Mouse (Mus musculus) heart, embryonic 16.5 days (tissue): ENCODE data around the gene Thbs4. TPM values are rescaled to one million over a fixed set of nuclear protein-coding genes. Genes with fewer than 3 reads are reported as not detected.

Experiments used
- ATAC-seq: fragments of 200-750 bp; cut with Nextera tagmentation; replicated peaks from 2 replicates; pipeline ENCODE4 v1.8.0; 2017; ENCODE audit warnings: moderate number of reproducible peaks; ENCODE audit not compliant: insufficient read depth, low FRiP score; ENCODE audit errors: extremely low read depth
- H3K27ac ChIP-seq: fragments of 300-500 bp; sonication (generic); 2 replicates; pipeline ENCODE4 v1.5.1; 2014; ENCODE audit warnings: mild to moderate bottlenecking, low read length, control low read depth, moderate library complexity
- H3K27me3 ChIP-seq: fragments of 300-500 bp; sonication (generic); 2 replicates; pipeline ENCODE4 v1.6.1; 2014; ENCODE audit warnings: low read length, mixed read lengths; ENCODE audit not compliant: control insufficient read depth, insufficient read depth
- H3K36me3 ChIP-seq: fragments of 300-500 bp; sonication (generic); 2 replicates; pipeline ENCODE4 v1.6.1; 2014; ENCODE audit not compliant: control insufficient read depth, insufficient read depth
- H3K4me1 ChIP-seq: fragments of 300-500 bp; sonication (generic); 2 replicates; pipeline ENCODE4 v1.6.1; 2014; ENCODE audit warnings: low read length, mixed read lengths; ENCODE audit not compliant: control insufficient read depth, insufficient read depth
- H3K4me2 ChIP-seq: fragments of 300-500 bp; sonication (generic); 2 replicates; pipeline ENCODE4 v1.6.1; 2014; ENCODE audit warnings: low read depth, mild to moderate bottlenecking, control low read depth, low read length
- H3K4me3 ChIP-seq: fragments of 300-500 bp; sonication (generic); 2 replicates; pipeline ENCODE4 v1.5.1; 2014; ENCODE audit warnings: mild to moderate bottlenecking, control low read depth, low read length
- H3K9ac ChIP-seq: fragments of 300-500 bp; sonication (generic); 2 replicates; pipeline ENCODE4 v1.6.1; 2014; ENCODE audit warnings: low read length, control low read depth
- H3K9me3 ChIP-seq: fragments of 300-500 bp; sonication (generic); replicated peaks from 2 replicates; pipeline ENCODE4 v1.6.1; 2016; ENCODE audit warnings: low read length; ENCODE audit not compliant: control insufficient read depth
- WGBS: fragments of 180-500 bp; shearing (Covaris S2); extraction: QIAGEN DNeasy Blood & Tissue Kit; methylation state at CpG from one replicate; pipeline ENCODE4 v1.1.7; 2014; 5-methylcytosine and 5-hydroxymethylcytosine counted together
- polyA plus RNA-seq: library from polyadenylated mRNA; unstranded; fragments of >200 nt; fragmentation: Nextera tagmentation; extraction: Ambion mirVana; gene quantifications from 2 replicates; pipeline ENCODE4 v1.2.1, GENCODE M21; 2015

Thbs4 gene
- polyA plus RNA-seq, 1 experiment from 2014 or later: 37.5 TPM

- H3K4me1 ChIP-seq: no peaks in the 10 kb centered on the region
- H3K36me3 ChIP-seq: no peaks in the 10 kb centered on the region
- no peak overlapping the region for H3K9ac ChIP-seq
- no peak overlapping the region for H3K4me2 ChIP-seq
- no peak overlapping the region for H3K27ac ChIP-seq
- no peak overlapping the region for H3K4me3 ChIP-seq
- H3K27me3 ChIP-seq: peaks cover 16% of the 10 kb centered on the region
- H3K9me3 ChIP-seq: no peaks in the 10 kb centered on the region
- WGBS: 64% methylated on average over 2 of the region's 2 CpGs
- ATAC-seq: no peak
Observed at GRCm38 (mm10) chr13:92798830-92799229, 4.2 kb upstream of the Thbs4 start.

- no peaks in the 10 kb centered on the region for H3K9me3 ChIP-seq
- WGBS: 69% methylated on average over 8 of the region's 8 CpGs
- no peak for ATAC-seq
- H3K9ac ChIP-seq: no peak overlapping the region; the same call in 1 of the 2 replicates
- H3K27me3 ChIP-seq: peaks cover 16% of the 10 kb centered on the region
- no peak overlapping the region for H3K27ac ChIP-seq
- peak overlapping the region; percentile 81 for H3K4me2 ChIP-seq
- peaks cover 6% of the 10 kb centered on the region; the same call in 1 of the 2 replicates for H3K4me1 ChIP-seq
- peak overlapping the region; percentile 55 for H3K4me3 ChIP-seq
- no peaks in the 10 kb centered on the region for H3K36me3 ChIP-seq
Observed at GRCm38 (mm10) chr13:92793636-92794035, 982 bp downstream of the Thbs4 start.

- ATAC-seq: no peak
- no peak overlapping the region for H3K4me2 ChIP-seq
Observed at GRCm38 (mm10) chr13:92791474-92791873, 3.1 kb downstream of the Thbs4 start.

GRCm38 (mm10) chr13:92784311-92784710, 10.3 kb downstream of the Thbs4 start:
- Histone ChIP-seq H3K27ac (no peak overlapping the region), H3K36me3 (no peaks in the 10 kb centered on the region), H3K27me3 (no peaks in the 10 kb centered on the region; the same call in 1 of the 2 replicates), H3K4me3 (no peak overlapping the region), H3K4me2 (no peak overlapping the region), H3K9me3 (no peaks in the 10 kb centered on the region), H3K9ac (no peak overlapping the region), H3K4me1 (no peaks in the 10 kb centered on the region; the same call in 1 of the 2 replicates)
- no peak for ATAC-seq
- WGBS: 91% methylated on average over 3 of the region's 3 CpGs

More at GRCm38 (mm10) chr13:92791474-92791873, 3.1 kb downstream of the Thbs4 start:
- 46% methylated on average over 7 of the region's 7 CpGs for WGBS
- Histone ChIP-seq H3K4me3 (no peak overlapping the region), H3K9ac (no peak overlapping the region), H3K4me1 (peaks cover 6% of the 10 kb centered on the region; the same call in 1 of the 2 replicates), H3K27ac (no peak overlapping the region), H3K27me3 (peaks cover 16% of the 10 kb centered on the region), H3K9me3 (no peaks in the 10 kb centered on the region), H3K36me3 (no peaks in the 10 kb centered on the region)

DNA sequence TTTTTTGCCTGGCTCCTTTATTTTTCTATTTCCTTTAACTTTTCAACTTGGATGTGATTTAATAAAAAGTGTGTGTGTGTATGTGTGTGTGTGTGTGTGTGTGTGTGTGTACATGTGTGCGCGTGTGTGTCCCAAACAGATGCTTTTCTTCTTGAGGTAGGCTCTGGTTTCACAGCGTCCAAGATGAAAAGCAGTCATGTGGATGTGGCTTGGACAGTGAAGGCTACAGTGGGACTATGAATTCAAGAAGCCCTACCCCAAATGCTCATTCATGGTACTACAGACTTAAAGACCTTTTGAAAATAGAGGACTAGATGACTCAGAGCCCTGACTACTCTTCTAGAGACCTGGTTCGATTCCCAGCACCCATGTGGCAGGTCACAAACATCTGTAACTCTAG, 11.1 kb downstream of the Thbs4 start:
- no peaks in the 10 kb centered on the region for H3K36me3 ChIP-seq
- H3K9ac ChIP-seq: no peak overlapping the region
- ATAC-seq: no peak
- no peaks in the 10 kb centered on the region; the same call in 1 of the 2 replicates for H3K27me3 ChIP-seq
- no peaks in the 10 kb centered on the region; the same call in 1 of the 2 replicates for H3K4me1 ChIP-seq
- H3K9me3 ChIP-seq: no peaks in the 10 kb centered on the region
- no peak overlapping the region for H3K4me2 ChIP-seq
- no peak overlapping the region for H3K27ac ChIP-seq
- H3K4me3 ChIP-seq: no peak overlapping the region
- 86% methylated on average over 4 of the region's 4 CpGs for WGBS

DNA sequence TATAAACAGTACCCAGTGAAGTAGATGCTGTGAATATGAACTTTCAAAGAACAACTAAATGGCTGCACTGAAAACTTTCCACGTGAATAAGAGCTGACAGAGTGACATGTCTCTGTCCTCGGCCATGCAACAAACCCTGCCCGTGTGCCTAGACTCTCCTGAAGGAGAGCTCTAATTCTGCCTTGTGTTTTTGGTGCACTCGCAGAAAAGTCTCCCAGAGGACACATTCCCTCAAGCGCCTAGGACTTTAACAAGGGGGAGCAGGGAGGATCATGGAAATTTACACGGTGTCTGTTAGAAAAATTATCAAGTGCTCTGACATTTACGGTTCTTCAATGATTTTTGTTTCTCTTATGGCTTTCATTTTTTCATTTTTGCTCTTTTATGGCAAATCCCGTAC, 13.7 kb downstream of the Thbs4 start:
- Histone ChIP-seq H3K36me3 (no peaks in the 10 kb centered on the region), H3K27me3 (no peaks in the 10 kb centered on the region; the same call in 1 of the 2 replicates), H3K27ac (no peak overlapping the region), H3K4me2 (no peak overlapping the region), H3K9ac (no peak overlapping the region), H3K4me1 (peaks cover 2% of the 10 kb centered on the region), H3K9me3 (no peaks in the 10 kb centered on the region), H3K4me3 (no peak overlapping the region)
- WGBS: 72% methylated on average over 8 of the region's 8 CpGs
- ATAC-seq: no peak

GRCm38 (mm10) chr13:92780076-92780475, 14.5 kb downstream of the Thbs4 start:
- no peaks in the 10 kb centered on the region for H3K36me3 ChIP-seq
- H3K4me3 ChIP-seq: no peak overlapping the region
- no peak overlapping the region for H3K9ac ChIP-seq
- H3K27ac ChIP-seq: no peak overlapping the region
- no peak for ATAC-seq
- no peaks in the 10 kb centered on the region; the same call in 1 of the 2 replicates for H3K27me3 ChIP-seq
- no peak overlapping the region for H3K4me2 ChIP-seq
- no peaks in the 10 kb centered on the region for H3K9me3 ChIP-seq
- H3K4me1 ChIP-seq: peaks cover 3% of the 10 kb centered on the region
- WGBS: 81% methylated on average over 4 of the region's 4 CpGs

DNA sequence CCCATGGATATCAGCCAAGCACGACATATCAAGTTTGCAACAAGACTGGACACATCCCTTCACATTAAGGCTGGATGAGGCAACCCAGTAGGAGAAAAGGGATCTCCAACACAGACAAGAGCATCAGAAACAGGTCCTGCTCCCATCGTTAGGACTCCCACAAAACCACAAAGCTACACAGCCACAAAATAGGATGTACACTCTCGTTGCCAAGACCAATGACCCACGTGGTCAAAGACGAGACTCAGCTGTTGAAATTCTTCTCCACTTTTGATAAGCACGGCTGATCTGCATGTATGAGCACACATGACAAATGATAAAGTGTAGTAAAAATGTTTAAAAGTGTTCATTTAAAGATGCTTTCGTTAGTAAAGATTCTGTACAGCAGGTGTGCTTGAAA, 16.0 kb downstream of the Thbs4 start:
- Histone ChIP-seq H3K4me2 (no peak overlapping the region), H3K9me3 (no peaks in the 10 kb centered on the region), H3K9ac (no peak overlapping the region), H3K36me3 (no peaks in the 10 kb centered on the region), H3K4me1 (peaks cover 3% of the 10 kb centered on the region), H3K27me3 (no peaks in the 10 kb centered on the region; the same call in 1 of the 2 replicates), H3K4me3 (no peak overlapping the region), H3K27ac (no peak overlapping the region)
- no peak for ATAC-seq
- 61% methylated on average over 7 of the region's 7 CpGs for WGBS

GRCm38 (mm10) chr13:92775916-92776315, 18.7 kb downstream of the Thbs4 start:
- no peak for ATAC-seq

More at GRCm38 (mm10) chr13:92775916-92776315, 18.7 kb downstream of the Thbs4 start:
- H3K4me1 ChIP-seq: peaks cover 3% of the 10 kb centered on the region; the same call in 1 of the 2 replicates
- WGBS: 56% methylated on average over 7 of the region's 7 CpGs
- H3K9ac ChIP-seq: no peak overlapping the region
- no peaks in the 10 kb centered on the region for H3K27me3 ChIP-seq
- no peaks in the 10 kb centered on the region for H3K9me3 ChIP-seq
- H3K4me2 ChIP-seq: no peak overlapping the region
- no peak overlapping the region for H3K27ac ChIP-seq
- H3K4me3 ChIP-seq: no peak overlapping the region
- no peaks in the 10 kb centered on the region for H3K36me3 ChIP-seq
